Mouse (Mus musculus) CH12.LX (cell line): ENCODE results near the gene Zfp382. TPM values are rescaled to one million over a fixed set of nuclear protein-coding genes. Genes with fewer than 3 reads are reported as not detected.

Experiments
- DNase-seq: peaks from one replicate; pipeline ENCODE4 v3.0.0-alpha.2; 2013; ENCODE audit errors: extremely low read depth
- H3K27ac ChIP-seq: 2 replicates; pipeline ENCODE4 v1.5.1; 2012; ENCODE audit warnings: low read depth, mild to moderate bottlenecking, control low read depth, moderate library complexity; ENCODE audit not compliant: insufficient read depth
- H3K27me3 ChIP-seq: replicated peaks from 2 replicates; pipeline ENCODE3; 2012; ENCODE audit warnings: inconsistent platforms
- H3K36me3 ChIP-seq, 2 experiments: replicated peaks in 1 of 2; 2 replicates each; pipeline versions ENCODE3 to v1.6.1; 2012; ENCODE audit warnings: inconsistent platforms in 1 of 2, low read length in 1 of 2, mild to moderate bottlenecking in 1 of 2, mixed read lengths in 1 of 2, moderate library complexity in 1 of 2; ENCODE audit not compliant: control insufficient read depth in 1 of 2, insufficient read depth in 1 of 2
- H3K4me1 ChIP-seq, 2 experiments: 2 replicates each; pipeline ENCODE4 v1.6.1; 2012; ENCODE audit warnings: inconsistent platforms in 1 of 2, moderate library complexity in 1 of 2; ENCODE audit not compliant: insufficient read depth in 2 of 2, control insufficient read depth in 1 of 2
- H3K4me2 ChIP-seq: 2 replicates; pipeline ENCODE4 v1.6.1; 2012; ENCODE audit warnings: low read depth, mild to moderate bottlenecking, control low read depth; ENCODE audit not compliant: poor library complexity, insufficient read depth, severe bottlenecking
- H3K4me3 ChIP-seq, 3 experiments: fragments of 150-350 bp in 1 of 3; sonication (generic) in 1 of 3; replicated peaks in 1 of 3; 2 replicates each; pipeline versions ENCODE3 to v1.5.1; 2011 to 2012; ENCODE audit warnings: low read depth in 2 of 3, low read length in 2 of 3, mild to moderate bottlenecking in 2 of 3, moderate library complexity in 2 of 3, control low read depth in 1 of 3, improper control_type of control experiment in 1 of 3, inconsistent platforms in 1 of 3, mixed read lengths in 1 of 3; ENCODE audit not compliant: poor library complexity in 1 of 3
- H3K79me2 ChIP-seq: replicated peaks from 2 replicates; pipeline ENCODE4 v1.6.1; 2012; ENCODE audit warnings: mild to moderate bottlenecking, moderate library complexity; ENCODE audit not compliant: control insufficient read depth, poor library complexity, insufficient read depth, severe bottlenecking; ENCODE audit errors: extremely low read depth
- H3K9ac ChIP-seq: 2 replicates; pipeline ENCODE4 v1.6.1; 2012; ENCODE audit warnings: low read depth, mild to moderate bottlenecking, control low read depth, moderate library complexity; ENCODE audit not compliant: insufficient read depth
- H3K9me3 ChIP-seq: replicated peaks from 2 replicates; pipeline ENCODE3; 2012; ENCODE audit warnings: low read length, inconsistent platforms, mixed read lengths
- CHD1 ChIP-seq: IDR thresholded peaks from 2 replicates; pipeline ENCODE4 v1.6.1; 2012; ENCODE audit warnings: low read depth, low read length, improper control_type of control experiment, inconsistent platforms
- CTCF ChIP-seq, 2 experiments: IDR thresholded peaks in 1 of 2; conservative IDR thresholded peaks in 1 of 2; 2 replicates each; pipeline ENCODE4 v1.5.1; 2011 to 2012; ENCODE audit warnings: low read depth in 2 of 2, low read length in 2 of 2, improper control_type of control experiment in 1 of 2, inconsistent platforms in 1 of 2, mild to moderate bottlenecking in 1 of 2, moderate library complexity in 1 of 2
- E2F4 ChIP-seq: IDR thresholded peaks from 2 replicates; pipeline ENCODE4 v1.6.1; 2011; ENCODE audit warnings: low read depth, low read length, improper control_type of control experiment; ENCODE audit not compliant: insufficient replicate concordance
- ELF1 ChIP-seq: IDR thresholded peaks from 2 replicates; pipeline ENCODE4 v1.6.1; 2014; ENCODE audit warnings: low read depth, mild to moderate bottlenecking, inconsistent platforms, low read length, improper control_type of control experiment
- ETS1 ChIP-seq: conservative IDR thresholded peaks from 2 replicates; pipeline ENCODE4 v1.6.1; 2012; ENCODE audit warnings: low read depth, mild to moderate bottlenecking, inconsistent platforms, low read length, improper control_type of control experiment, moderate library complexity
- GABPA ChIP-seq: IDR thresholded peaks from 2 replicates; pipeline ENCODE4 v1.6.1; 2012; ENCODE audit warnings: low read depth, low read length, improper control_type of control experiment, inconsistent platforms; ENCODE audit not compliant: insufficient replicate concordance
- HCFC1 ChIP-seq: IDR thresholded peaks from 2 replicates; pipeline ENCODE4 v1.6.1; 2012; ENCODE audit warnings: low read depth, mild to moderate bottlenecking, inconsistent platforms, low read length, improper control_type of control experiment
- IRF4 ChIP-seq: IDR thresholded peaks from 2 replicates; pipeline ENCODE4 v1.6.1; 2014; ENCODE audit warnings: low read depth, mild to moderate bottlenecking, inconsistent platforms, low read length, improper control_type of control experiment
- JUN ChIP-seq: IDR thresholded peaks from 2 replicates; pipeline ENCODE4 v1.6.1; 2011; ENCODE audit warnings: low read depth, mild to moderate bottlenecking, low read length, improper control_type of control experiment, moderate library complexity; ENCODE audit not compliant: insufficient read depth
- JUND ChIP-seq: conservative IDR thresholded peaks from 2 replicates; pipeline ENCODE4 v1.6.1; 2011; ENCODE audit warnings: low read depth, low read length, improper control_type of control experiment
- KAT2A ChIP-seq: IDR thresholded peaks from 2 replicates; pipeline ENCODE4 v1.6.1; 2012; ENCODE audit warnings: low read length, improper control_type of control experiment, inconsistent platforms; ENCODE audit not compliant: insufficient replicate concordance
- MAFK ChIP-seq: IDR thresholded peaks from 2 replicates; pipeline ENCODE4 v1.6.1; 2011; ENCODE audit warnings: low read length, improper control_type of control experiment; ENCODE audit not compliant: insufficient replicate concordance
- MAX ChIP-seq: IDR thresholded peaks from 2 replicates; pipeline ENCODE4 v1.6.1; 2011; ENCODE audit warnings: low read length, improper control_type of control experiment
- MAZ ChIP-seq: IDR thresholded peaks from 2 replicates; pipeline ENCODE4 v1.6.1; 2012; ENCODE audit warnings: low read depth, mild to moderate bottlenecking, inconsistent platforms, low read length, improper control_type of control experiment, moderate library complexity
- MXI1 ChIP-seq: IDR thresholded peaks from 2 replicates; pipeline ENCODE4 v1.6.1; 2011; ENCODE audit warnings: mild to moderate bottlenecking, low read depth, low read length, improper control_type of control experiment
- POLR2A ChIP-seq: IDR thresholded peaks from 2 replicates; pipeline ENCODE4 v1.6.1; 2011; ENCODE audit warnings: low read depth, mild to moderate bottlenecking, improper control_type of control experiment, low read length
- POLR2AphosphoS2 ChIP-seq: IDR thresholded peaks from 2 replicates; pipeline ENCODE4 v1.6.1; 2011; ENCODE audit warnings: low read depth, low read length, improper control_type of control experiment
- TBP ChIP-seq: conservative IDR thresholded peaks from 2 replicates; pipeline ENCODE4 v1.6.1; 2011; ENCODE audit warnings: low read depth, low read length, improper control_type of control experiment
- TCF12 ChIP-seq: IDR thresholded peaks from 2 replicates; pipeline ENCODE4 v1.6.1; 2014; ENCODE audit warnings: low read depth, mild to moderate bottlenecking, inconsistent platforms, low read length, improper control_type of control experiment
- ZC3H11A ChIP-seq: IDR thresholded peaks from 2 replicates; pipeline ENCODE4 v1.6.1; 2012; ENCODE audit warnings: low read depth, mild to moderate bottlenecking, inconsistent platforms, low read length, improper control_type of control experiment
- ZKSCAN1 ChIP-seq: IDR thresholded peaks from 2 replicates; pipeline ENCODE4 v1.6.1; 2012; ENCODE audit warnings: low read depth, inconsistent platforms, low read length, improper control_type of control experiment, borderline replicate concordance
- dilution Hi-C: fragments of 300-500 bp; cut with MboI; formaldehyde crosslinking; loops from 2 replicates; pipeline ENCODE4 v1.14.3; 2020; ENCODE audit warnings: low sequenced_read_pairs; ENCODE audit not compliant: extremely low pct_unique_long_range_greater_than_20kb, extremely low pct_ligation_motif_present
- in situ Hi-C: fragments of 300-500 bp; cut with MboI; formaldehyde crosslinking; loops from 3 replicates; pipeline ENCODE4 v1.14.3; 2019; ENCODE audit warnings: low sequenced_read_pairs, low pct_ligation_motif_present, low pct_unique_long_range_greater_than_20kb, mixed read lengths
- polyA plus RNA-seq: library from polyadenylated mRNA; unstranded; fragments of >175 nt; gene quantifications from 2 replicates; pipeline ENCODE4 v1.2.1, GENCODE M21; 2012; ENCODE audit warnings: low read depth; ENCODE audit not compliant: insufficient read length
- total RNA-seq, 2 experiments: library from RNA; depleted of rRNA; stranded (reverse); fragments of 300-350 nt in 1 of 2; fragments of >200 nt in 1 of 2; gene quantifications; 2 replicates each; pipeline ENCODE4 v1.2.3; 2012 to 2014

The Zfp382 gene
- total and polyA plus RNA-seq, 3 experiments: 3.3 to 4.7 (median 4.7) TPM

DNA sequence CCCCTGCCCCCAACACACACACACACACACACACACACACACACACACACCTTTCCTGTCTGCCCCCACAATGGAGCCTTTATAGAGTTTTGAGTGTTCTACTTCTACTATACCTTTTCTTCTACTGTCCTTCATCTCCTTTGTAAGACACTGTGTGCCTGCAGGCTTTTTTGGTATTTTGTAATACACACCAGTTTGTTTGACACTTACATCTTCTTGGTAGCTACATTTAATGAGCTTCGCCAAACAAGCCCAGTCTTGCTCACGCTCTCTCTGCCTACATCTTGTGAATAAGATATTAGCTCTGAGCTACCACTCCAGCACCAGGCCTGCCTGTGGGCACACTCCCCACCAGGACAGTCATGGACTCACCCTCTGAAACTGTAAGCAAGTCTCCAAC is 43.0 kb downstream of the Zfp382 start:
- in situ Hi-C loops (no loop called here), dilution Hi-C loops (no loop called here)
- no peak overlapping the region for H3K4me2 ChIP-seq
- no peak for DNase-seq
- H3K27ac ChIP-seq: no peak overlapping the region
- H3K36me3 ChIP-seq: peaks cover 53 to 78% of the 10 kb centered on the region in 2 experiments
- no peak overlapping the region for H3K9ac ChIP-seq
- H3K4me1 ChIP-seq: peaks cover 0 to 8% of the 10 kb centered on the region in 2 experiments; a peak in 1 of 4 replicates
- H3K79me2 ChIP-seq: peaks cover 71% of the 10 kb centered on the region
- no peak overlapping the region for H3K4me3 ChIP-seq
- no peaks in the 10 kb centered on the region for H3K27me3 ChIP-seq
- TF ChIP-seq MXI1 (no peak), MAFK (no peak), ZC3H11A (no peak), ZKSCAN1 (no peak), KAT2A (no peak), ELF1 (no peak), HCFC1 (no peak)
- peaks cover 73% of the 10 kb centered on the region for H3K9me3 ChIP-seq

DNA sequence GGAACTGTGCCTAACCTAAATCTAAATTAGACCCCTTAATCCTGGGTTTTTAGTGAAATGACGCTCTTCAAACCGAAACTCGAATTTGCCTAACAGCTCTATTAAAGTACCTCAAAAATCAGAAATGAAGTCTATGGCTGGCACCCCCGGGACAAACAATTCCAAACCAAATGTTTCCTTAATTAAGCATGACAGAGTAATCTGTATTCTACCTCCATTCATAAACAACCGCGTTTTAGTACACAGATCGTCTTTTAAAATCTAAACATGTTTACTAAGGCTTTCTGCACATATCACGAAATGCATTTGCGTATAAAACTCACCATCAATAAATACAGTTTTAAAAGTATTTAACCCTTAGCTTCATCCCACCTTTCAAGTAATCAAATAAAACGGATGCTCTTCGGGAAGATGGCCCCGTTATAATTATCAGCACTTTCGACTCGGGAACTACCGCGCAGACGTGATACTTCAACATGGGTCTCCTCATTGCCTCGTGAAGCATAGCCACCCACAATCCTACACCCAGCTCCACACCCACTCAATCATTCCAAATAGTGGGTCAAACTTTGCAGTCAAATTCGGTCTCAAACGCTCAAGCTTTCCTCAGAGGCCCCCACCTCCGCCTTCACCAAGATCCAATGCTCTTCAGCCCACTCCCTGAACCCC is 47.3 kb downstream of the Zfp382 start:
- in situ Hi-C loops: no loop called here
- Histone ChIP-seq H3K27me3 (no peaks in the 10 kb centered on the region), H3K36me3 (peaks cover 15 to 44% of the 10 kb centered on the region in 2 experiments), H3K4me3 (peak overlapping the region; percentile 86 to 98 (median 94)), H3K4me2 (peak overlapping the region; percentile 76), H3K4me1 (peaks cover 6 to 16% of the 10 kb centered on the region in 2 experiments), H3K27ac (peak overlapping the region; percentile 25; the same call in 1 of the 2 replicates), H3K79me2 (peaks cover 53% of the 10 kb centered on the region), H3K9ac (peak overlapping the region; percentile 92), H3K9me3 (peaks cover 33% of the 10 kb centered on the region)
- no peak for TF ChIP-seq GABPA
- peak; percentile 85; the same call in 1 of the 2 replicates for TF ChIP-seq CHD1
- no peak for TF ChIP-seq POLR2A
- dilution Hi-C loops: no loop called here
- DNase-seq: peak; percentile 35

DNA sequence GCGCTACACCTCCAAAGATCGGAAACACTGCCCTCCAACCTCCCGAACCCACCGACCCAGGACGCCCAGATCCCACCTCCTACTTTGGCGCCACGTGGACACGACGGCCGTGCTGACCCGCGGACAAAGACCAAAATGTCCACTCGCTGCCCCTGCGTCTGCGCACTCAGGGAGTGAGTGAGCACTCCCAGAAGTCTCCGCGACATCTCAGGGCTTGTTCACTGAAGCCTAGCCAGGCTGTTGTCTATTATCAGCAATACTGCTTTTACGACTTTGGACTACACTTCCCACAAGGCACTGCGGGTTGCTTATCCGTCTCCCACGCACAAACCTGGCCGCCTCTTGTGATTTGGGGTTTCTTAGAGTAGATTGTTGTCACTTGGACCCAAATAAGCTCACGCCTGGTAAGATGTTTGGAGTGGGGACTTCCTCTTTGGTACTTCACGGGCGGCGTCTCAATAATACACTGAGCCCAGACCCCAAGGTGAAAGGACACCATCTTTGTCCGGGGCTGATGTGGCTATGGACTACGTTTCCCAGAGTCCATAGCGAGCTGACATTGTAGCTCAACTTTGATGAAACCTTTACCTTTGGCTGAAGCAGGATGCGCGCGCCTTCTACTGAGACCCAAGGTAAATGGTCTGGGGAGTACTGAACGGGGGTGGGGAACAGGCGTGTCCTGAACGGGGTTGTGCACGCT is 48.0 kb downstream of the Zfp382 start, which contains the start of gene Zfp146:
TSS of gene Zfp146 (minus strand) at position 168 of the 700 bp plus-strand sequence.
- H3K79me2 ChIP-seq: peaks cover 46% of the 10 kb centered on the region
- peak within 1 kb of the TSS; percentile 86 to 98 (median 94) for H3K4me3 ChIP-seq
- H3K4me1 ChIP-seq: peaks cover 6 to 16% of the 10 kb centered on the region in 2 experiments
- H3K4me2 ChIP-seq: peak within 1 kb of the TSS; percentile 76
- peak within 1 kb of the TSS; percentile 47; the same call in 1 of the 2 replicates for H3K27ac ChIP-seq
- H3K36me3 ChIP-seq: peaks cover 11 to 38% of the 10 kb centered on the region in 2 experiments
- no peaks in the 10 kb centered on the region for H3K27me3 ChIP-seq
- H3K9me3 ChIP-seq: peaks cover 27% of the 10 kb centered on the region
- DNase-seq: peak; percentile 94
- dilution Hi-C loops: no loop called here
- peak within 1 kb of the TSS; percentile 92 for H3K9ac ChIP-seq
- in situ Hi-C loops: no loop called here
- TF ChIP-seq KAT2A: peak; percentile 89; the same call in 1 of the 2 replicates
- TF ChIP-seq ZKSCAN1: no peak
- peak; percentile 17; the same call in 1 of the 2 replicates for TF ChIP-seq IRF4
- TF ChIP-seq CTCF (conservative IDR thresholded peaks at IDR 0.05 in 1 of 2, IDR thresholded peaks at IDR 0.05 in 1 of 2; ENCODE audit: low read depth in 2 of 2, low read length in 2 of 2): 0 out of 4 replicates have a peak, but pooled peaks of 1 of the 2 experiments have one; percentile 1
- peak; percentile 72; the same call in 1 of the 2 replicates for TF ChIP-seq TBP
- TF ChIP-seq MXI1: peak; percentile 98
- peak; percentile 95 for TF ChIP-seq POLR2A
- TF ChIP-seq ETS1: no peak
- no peak for TF ChIP-seq ZC3H11A
- peak; percentile 92 for TF ChIP-seq MAX
- no peak for TF ChIP-seq E2F4
- no peak for TF ChIP-seq JUND
- no peak for TF ChIP-seq CHD1
- peak; percentile 71; the same call in 1 of the 2 replicates for TF ChIP-seq TCF12
- TF ChIP-seq JUN: no peak
- TF ChIP-seq MAZ: 0 out of 2 replicates have a peak, but pooled peaks have one; percentile 19
- peak; percentile 88; the same call in 1 of the 2 replicates for TF ChIP-seq POLR2AphosphoS2
